16 mouse cellular contexts compared by ENCODE assay signal in genomic region chr3:24668052-24668916, GRCm38 (mm10).
"Had no signal": no experiment of that assay in that cellular context is flagged by ENCODE, and none has a peak within 500 bp of the region (broad histone marks: within the 10 kb centered on the region; RNA-seq: fewer than 3 reads in every experiment).

No protein-coding gene starts in this region.

- H3K9ac ChIP-seq: limb, embryonic 15.5 days; liver, embryonic 12.5 days; midbrain, embryonic 15.5 days; neural tube, embryonic 13.5 days had no signal

- H3K4me2 ChIP-seq: limb, embryonic 15.5 days; liver, embryonic 12.5 days; midbrain, embryonic 11.5 days; midbrain, embryonic 15.5 days; neural tube, embryonic 13.5 days had no signal

- H3K27ac ChIP-seq: limb, embryonic 15.5 days; liver, embryonic 12.5 days; midbrain, embryonic 15.5 days; neural tube, embryonic 13.5 days had no signal

- H3K36me3 ChIP-seq: limb, embryonic 15.5 days; liver, embryonic 12.5 days; midbrain, embryonic 15.5 days; neural tube, embryonic 13.5 days had no signal

- H3K9me3 ChIP-seq: limb, embryonic 15.5 days; liver, embryonic 12.5 days; midbrain, embryonic 15.5 days; neural tube, embryonic 13.5 days had no signal

- H3K27me3 ChIP-seq: limb, embryonic 15.5 days; liver, embryonic 12.5 days; midbrain, embryonic 15.5 days; neural tube, embryonic 13.5 days had no signal

- DNase-seq: kidney, postnatal 36 days; layer of hippocampus, adult 9-11 months; layer of hippocampus, postnatal 36 days; lung, postnatal 14 days; retina, postnatal 1 day; right cerebral cortex, postnatal 4 days; spleen, adult 18-20 months; thymus, adult 2 months; thymus, postnatal 25 days had no signal

- ATAC-seq: hindbrain, embryonic 16.5 days; inflammation-experienced regulatory T-cells, adult 6 months; liver, embryonic 12.5 days; midbrain, embryonic 15.5 days had no signal

- H3K4me3 ChIP-seq: limb, embryonic 15.5 days; liver, embryonic 12.5 days; midbrain, embryonic 15.5 days; neural tube, embryonic 13.5 days had no signal

- H3K4me1 ChIP-seq: limb, embryonic 15.5 days; liver, embryonic 12.5 days; midbrain, embryonic 15.5 days; neural tube, embryonic 13.5 days had no signal
